Mouse (Mus musculus) stomach, embryonic 15.5 days (tissue): ENCODE results near the gene Rnf114. TPM values are rescaled to one million over a fixed set of nuclear protein-coding genes. Genes with fewer than 3 reads are reported as not detected.

Experiments used
- ATAC-seq: fragments of 200-750 bp; cut with Nextera tagmentation; 2 replicates; pipeline ENCODE4 v1.8.0; 2017; ENCODE audit warnings: low read depth, moderate number of reproducible peaks, moderate TSS enrichment; ENCODE audit not compliant: insufficient read depth, low FRiP score
- H3K27ac ChIP-seq: fragments of 300-500 bp; sonication (generic); 2 replicates; pipeline ENCODE4 v1.5.1; 2015; ENCODE audit warnings: mild to moderate bottlenecking, inconsistent platforms
- H3K27me3 ChIP-seq: fragments of 300-500 bp; sonication (generic); replicated peaks from 2 replicates; pipeline ENCODE4 v1.6.1; 2015; ENCODE audit warnings: inconsistent platforms
- H3K36me3 ChIP-seq: fragments of 300-500 bp; sonication (generic); 2 replicates; pipeline ENCODE4 v1.6.1; 2015; ENCODE audit warnings: inconsistent platforms
- H3K4me1 ChIP-seq: fragments of 300-500 bp; sonication (generic); 2 replicates; pipeline ENCODE4 v1.6.1; 2015; ENCODE audit warnings: inconsistent platforms
- H3K4me2 ChIP-seq: fragments of 300-500 bp; sonication (generic); 2 replicates; pipeline ENCODE4 v1.6.1; 2015; ENCODE audit warnings: mild to moderate bottlenecking, inconsistent platforms
- H3K4me3 ChIP-seq: fragments of 300-500 bp; sonication (generic); replicated peaks from 2 replicates; pipeline ENCODE4 v1.5.1; 2015; ENCODE audit warnings: inconsistent platforms
- H3K9ac ChIP-seq: fragments of 300-500 bp; sonication (generic); 2 replicates; pipeline ENCODE4 v1.6.1; 2015; ENCODE audit warnings: inconsistent platforms
- H3K9me3 ChIP-seq: fragments of 300-500 bp; sonication (generic); 2 replicates; pipeline ENCODE4 v1.6.1; 2016; ENCODE audit warnings: inconsistent platforms
- WGBS: fragments of 180-500 bp; shearing (Covaris S2); methylation state at CpG from one replicate; pipeline ENCODE4 v1.1.7; 2015; 5-methylcytosine and 5-hydroxymethylcytosine counted together
- polyA plus RNA-seq: library from polyadenylated mRNA; unstranded; fragments of >200 nt; fragmentation: Nextera tagmentation; extraction: Ambion mirVana; gene quantifications from 2 replicates; pipeline ENCODE4 v1.2.1, GENCODE M21; 2015

The Rnf114 gene
- polyA plus RNA-seq, 1 experiment from 2014 or later: 71.9 TPM

DNA sequence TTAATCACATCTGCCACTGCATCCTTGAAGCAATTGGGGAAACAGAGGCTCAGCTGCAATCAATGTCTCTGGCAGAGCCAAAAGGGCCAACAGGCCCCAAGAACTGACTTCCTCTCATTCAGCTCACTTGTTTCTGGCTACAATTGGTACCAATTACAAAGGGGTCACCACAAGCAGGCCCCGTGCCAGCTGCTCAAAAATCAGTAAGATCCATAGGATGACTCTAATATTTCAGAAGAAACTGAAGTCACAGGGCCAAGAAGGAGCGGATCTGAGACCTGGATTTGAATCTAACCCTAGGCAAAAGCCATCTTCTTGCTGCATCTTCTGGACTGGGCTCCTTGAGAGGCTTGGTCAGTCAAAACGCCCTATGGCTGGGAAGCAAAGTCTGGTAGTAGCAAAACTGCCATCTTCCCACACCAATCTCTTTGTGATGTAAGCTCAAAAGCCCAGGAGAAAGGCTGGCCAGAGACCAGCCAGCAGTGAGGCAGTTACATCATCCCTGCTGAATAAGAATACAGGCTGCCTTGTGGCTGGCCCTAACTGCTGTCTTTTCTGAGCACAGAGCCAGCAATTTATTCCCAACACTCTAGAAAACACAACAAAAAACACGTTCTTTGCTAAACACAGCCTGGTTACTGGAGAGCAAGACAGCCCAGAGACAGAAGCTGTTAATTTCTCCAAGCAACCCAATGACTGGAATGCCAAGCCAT, 1.5 kb upstream of the Rnf114 start:
- Histone ChIP-seq H3K27ac (no peak overlapping the region), H3K27me3 (no peaks in the 10 kb centered on the region), H3K9me3 (no peaks in the 10 kb centered on the region), H3K36me3 (no peaks in the 10 kb centered on the region), H3K4me2 (peak overlapping the region; percentile 82), H3K9ac (no peak overlapping the region), H3K4me1 (peaks cover 17% of the 10 kb centered on the region), H3K4me3 (peak overlapping the region; percentile 99; the same call in 1 of the 2 replicates)
- 75% methylated on average over 4 of the region's 4 CpGs for WGBS
- ATAC-seq: no peak

DNA sequence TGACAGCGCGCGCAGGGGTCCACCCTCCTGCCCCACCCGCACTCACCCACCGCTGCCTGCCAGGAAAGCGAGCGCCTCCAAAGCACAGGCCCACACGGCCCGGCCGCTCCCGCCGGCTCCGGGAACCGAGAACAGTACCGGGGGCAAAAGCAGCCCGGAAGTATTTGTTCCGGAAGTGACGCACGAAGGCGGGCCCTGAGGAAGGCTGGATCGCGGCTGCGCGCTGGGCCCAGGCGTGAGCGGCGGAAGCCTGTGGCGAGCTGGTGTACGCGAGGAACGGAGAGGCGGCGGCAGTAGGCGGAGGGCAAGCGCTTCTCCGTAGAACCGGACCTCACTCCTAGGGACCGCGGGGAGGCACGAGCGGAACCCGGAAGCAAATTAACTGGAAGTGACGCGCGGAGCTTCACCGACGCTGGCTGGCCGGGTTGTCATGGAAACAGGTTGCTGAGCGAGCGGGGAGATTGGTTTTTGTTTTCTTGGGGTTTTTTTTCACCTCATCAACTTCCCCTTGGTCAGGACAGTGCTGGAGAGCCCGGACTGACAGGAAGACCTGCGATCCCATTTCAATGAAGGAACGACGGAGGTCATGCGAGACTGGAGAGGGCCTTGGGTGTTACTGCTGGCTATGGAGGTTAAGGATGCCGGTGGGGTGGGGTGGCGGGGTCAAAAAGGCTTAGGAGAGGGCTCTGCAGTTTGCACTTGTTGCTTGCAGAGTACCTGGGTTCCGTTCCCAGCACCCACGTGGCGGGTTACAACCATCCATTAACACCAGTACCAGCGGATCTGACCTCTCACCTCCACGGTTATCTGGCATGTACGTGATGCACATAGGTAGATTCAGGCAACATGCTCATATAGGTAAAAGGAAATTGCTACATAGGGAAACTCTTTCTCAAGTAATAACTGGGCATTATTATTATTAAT, 530 bp downstream of the Rnf114 start, which contains the start of gene Spata2:
Gene Spata2 (minus strand): TSS at position 175 of the 924 bp plus-strand sequence.
- peak within 1 kb of the TSS; percentile 96 for H3K27ac ChIP-seq
- ATAC-seq: peak; percentile 89
- no peaks in the 10 kb centered on the region for H3K9me3 ChIP-seq
- H3K36me3 ChIP-seq: no peaks in the 10 kb centered on the region
- peak within 1 kb of the TSS; percentile 99 for H3K4me3 ChIP-seq
- 1% methylated on average over 63 of the region's 63 CpGs for WGBS
- H3K4me1 ChIP-seq: peaks cover 10% of the 10 kb centered on the region
- H3K27me3 ChIP-seq: no peaks in the 10 kb centered on the region
- H3K9ac ChIP-seq: peak within 1 kb of the TSS; percentile 92
- H3K4me2 ChIP-seq: peak within 1 kb of the TSS; percentile 82

DNA sequence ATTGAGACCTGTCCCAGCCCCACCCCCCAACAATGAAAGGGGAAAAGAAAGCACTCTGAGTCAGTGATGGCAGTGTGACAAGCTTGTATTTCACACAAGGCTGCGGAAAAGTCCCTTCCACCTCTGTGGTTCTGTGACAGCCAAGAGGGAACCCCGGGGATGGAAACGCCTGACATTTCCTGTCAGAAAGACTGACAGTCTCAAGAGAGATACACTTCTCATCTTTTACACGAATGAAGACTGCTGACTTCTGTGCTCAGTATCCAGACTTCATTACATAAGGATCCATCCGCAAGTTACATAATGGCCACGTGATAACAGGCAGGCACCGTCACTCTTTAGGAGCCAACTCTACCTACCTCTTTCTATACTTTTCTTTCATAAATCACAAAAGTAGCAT, 4.0 kb downstream of the Rnf114 start:
- H3K27me3 ChIP-seq: no peaks in the 10 kb centered on the region
- H3K4me2 ChIP-seq: no peak overlapping the region
- no peaks in the 10 kb centered on the region for H3K9me3 ChIP-seq
- no peaks in the 10 kb centered on the region for H3K36me3 ChIP-seq
- H3K4me1 ChIP-seq: peaks cover 8% of the 10 kb centered on the region
- no peak overlapping the region for H3K4me3 ChIP-seq
- no peak overlapping the region for H3K27ac ChIP-seq
- WGBS: 74% methylated on average over 7 of the region's 7 CpGs
- no peak overlapping the region for H3K9ac ChIP-seq
- ATAC-seq: no peak

DNA sequence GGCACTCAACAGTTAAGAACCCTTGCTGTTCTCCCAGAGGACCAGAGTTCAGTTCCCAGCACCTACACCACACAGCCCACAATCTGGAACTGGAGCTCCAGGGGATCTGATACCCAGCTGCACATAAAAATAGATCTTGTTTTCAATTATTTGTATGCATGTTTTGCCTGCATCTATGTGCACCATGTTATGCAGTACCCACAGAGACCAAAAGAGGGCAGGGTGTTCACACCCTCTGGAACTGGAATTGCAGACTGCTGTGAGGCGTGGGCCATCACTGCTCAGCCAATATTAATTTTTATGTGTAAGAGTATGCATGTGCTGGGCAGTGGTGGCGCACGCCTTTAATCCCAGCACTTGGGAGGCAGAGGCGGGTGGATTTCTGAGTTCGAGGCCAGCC, 4.8 kb downstream of the Rnf114 start:
- Histone ChIP-seq H3K27me3 (no peaks in the 10 kb centered on the region), H3K27ac (no peak overlapping the region), H3K36me3 (no peaks in the 10 kb centered on the region), H3K9me3 (no peaks in the 10 kb centered on the region), H3K9ac (no peak overlapping the region), H3K4me1 (0 out of 2 replicates have a peak, but pooled peaks cover 2% of the 10 kb centered on the region), H3K4me2 (no peak overlapping the region), H3K4me3 (no peak overlapping the region)
- ATAC-seq: no peak
- WGBS: 81% methylated on average over 5 of the region's 5 CpGs

DNA sequence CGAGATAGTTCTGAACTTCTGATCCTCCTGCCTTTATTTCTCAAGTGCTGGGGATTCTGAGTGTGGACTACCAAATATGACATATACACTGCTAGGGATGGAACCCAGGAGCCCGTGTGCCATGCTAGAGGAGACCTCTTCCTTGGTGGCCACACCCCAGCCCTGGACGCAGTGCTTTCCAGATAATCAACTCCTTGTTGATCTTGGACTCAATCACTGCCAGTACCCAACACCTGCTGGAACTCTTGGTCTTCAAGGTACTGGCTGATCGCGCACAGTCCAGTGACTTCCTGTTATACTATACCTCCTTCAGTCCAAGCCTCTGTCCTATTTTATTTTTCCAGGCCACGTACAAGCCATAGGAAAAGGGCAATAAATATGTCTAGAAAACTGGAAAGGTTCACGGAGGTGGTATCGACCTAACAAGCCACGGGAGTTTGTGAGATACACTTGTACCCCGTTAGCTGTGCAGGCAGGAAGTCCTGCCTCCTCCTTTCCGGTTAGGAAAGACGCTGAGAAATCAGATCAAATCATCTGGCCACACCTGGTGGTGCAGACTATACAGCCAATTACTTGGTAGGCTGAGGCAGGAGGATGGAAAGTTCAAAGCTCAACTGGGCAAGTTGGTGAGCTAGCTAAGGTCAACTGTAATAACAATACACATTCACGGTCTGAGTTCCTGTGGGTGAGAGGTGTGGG, 10.3 kb downstream of the Rnf114 start:
- no peak overlapping the region for H3K9ac ChIP-seq
- peak overlapping the region; percentile 80; the same call in 1 of the 2 replicates for H3K27ac ChIP-seq

DNA sequence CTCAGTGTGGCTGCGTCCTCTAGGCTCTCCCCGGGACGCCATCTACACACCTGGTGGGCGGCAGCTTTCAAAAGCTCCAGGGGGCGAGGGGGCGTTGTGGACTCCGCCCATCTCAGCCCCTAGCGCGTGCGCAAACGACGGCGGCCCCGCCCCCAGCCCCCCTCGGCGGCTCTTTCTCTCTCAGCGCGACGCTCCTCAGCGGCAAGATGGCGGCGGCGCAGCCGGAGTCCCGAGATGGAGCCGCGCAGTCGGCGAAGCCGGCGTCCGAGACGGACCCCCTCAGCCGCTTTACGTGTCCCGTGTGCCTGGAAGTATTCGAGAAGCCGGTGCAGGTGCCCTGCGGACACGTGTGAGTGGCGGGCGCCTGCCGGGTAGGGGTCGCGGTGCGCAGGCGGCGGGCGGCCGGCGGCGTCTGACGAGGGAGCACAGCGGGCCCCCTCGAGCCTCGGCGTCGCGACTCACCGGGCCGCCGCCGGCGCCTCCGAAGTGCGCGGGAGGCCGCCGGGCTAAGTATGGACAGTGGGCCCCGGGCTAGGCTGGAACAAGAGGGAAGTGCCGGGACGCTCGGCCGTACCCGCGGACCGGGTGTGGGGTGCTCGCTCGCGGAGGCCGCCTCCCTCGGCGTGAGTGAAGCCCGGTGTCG, 10.9 kb downstream of the Rnf114 start:
- ATAC-seq: peak; percentile 86
- Histone ChIP-seq H3K9me3 (no peaks in the 10 kb centered on the region), H3K36me3 (peaks cover 11% of the 10 kb centered on the region), H3K4me3 (peak overlapping the region; percentile 98), H3K27me3 (no peaks in the 10 kb centered on the region), H3K9ac (peak overlapping the region; percentile 92), H3K4me2 (peak overlapping the region; percentile 92), H3K4me1 (peaks cover 20% of the 10 kb centered on the region), H3K27ac (peak overlapping the region; percentile 80)
- WGBS: under 1% methylated on average over 71 of the region's 85 CpGs

More for the DNA sequence above, 10.3 kb downstream of the Rnf114 start:
- Histone ChIP-seq H3K4me2 (peak overlapping the region; percentile 92), H3K4me1 (peaks cover 20% of the 10 kb centered on the region), H3K36me3 (peaks cover 10% of the 10 kb centered on the region), H3K9me3 (no peaks in the 10 kb centered on the region), H3K4me3 (peak overlapping the region; percentile 98), H3K27me3 (no peaks in the 10 kb centered on the region)
- WGBS: 41% methylated on average over 13 of the region's 13 CpGs
- peak; percentile 40; the same call in 1 of the 2 replicates for ATAC-seq

DNA sequence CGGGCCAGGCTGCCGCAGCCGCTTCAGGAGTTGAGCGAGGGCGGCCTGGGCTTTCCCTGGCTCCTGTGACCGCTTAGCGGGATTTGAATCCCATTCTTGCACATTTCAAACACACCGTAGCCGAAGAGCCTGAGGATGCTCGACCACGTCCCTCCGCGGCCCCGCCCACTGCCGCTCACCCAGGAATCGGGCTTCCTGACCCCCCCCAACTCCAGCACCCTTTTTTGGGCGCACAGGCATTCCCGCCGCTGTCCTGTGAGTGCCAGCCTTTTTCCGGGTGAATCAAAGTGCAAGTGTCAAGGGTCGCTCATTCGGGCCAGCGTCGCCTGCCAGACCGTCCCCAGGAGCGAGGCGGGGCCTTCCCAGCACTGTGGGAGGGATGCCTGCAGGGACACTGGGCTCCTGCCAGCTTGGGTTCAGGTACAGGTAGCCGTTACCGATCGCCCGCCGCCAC, 11.5 kb downstream of the Rnf114 start:
- peak overlapping the region; percentile 80 for H3K27ac ChIP-seq
- H3K4me3 ChIP-seq: peak overlapping the region; percentile 98
- WGBS: under 1% methylated on average over 32 of the region's 32 CpGs
- peaks cover 20% of the 10 kb centered on the region for H3K4me1 ChIP-seq
- no peaks in the 10 kb centered on the region for H3K27me3 ChIP-seq
- no peaks in the 10 kb centered on the region for H3K9me3 ChIP-seq
- peaks cover 16% of the 10 kb centered on the region for H3K36me3 ChIP-seq
- 0 out of 2 replicates have a peak, but pooled peaks have one; percentile 12 for ATAC-seq
- H3K9ac ChIP-seq: peak overlapping the region; percentile 92
- peak overlapping the region; percentile 92 for H3K4me2 ChIP-seq

DNA sequence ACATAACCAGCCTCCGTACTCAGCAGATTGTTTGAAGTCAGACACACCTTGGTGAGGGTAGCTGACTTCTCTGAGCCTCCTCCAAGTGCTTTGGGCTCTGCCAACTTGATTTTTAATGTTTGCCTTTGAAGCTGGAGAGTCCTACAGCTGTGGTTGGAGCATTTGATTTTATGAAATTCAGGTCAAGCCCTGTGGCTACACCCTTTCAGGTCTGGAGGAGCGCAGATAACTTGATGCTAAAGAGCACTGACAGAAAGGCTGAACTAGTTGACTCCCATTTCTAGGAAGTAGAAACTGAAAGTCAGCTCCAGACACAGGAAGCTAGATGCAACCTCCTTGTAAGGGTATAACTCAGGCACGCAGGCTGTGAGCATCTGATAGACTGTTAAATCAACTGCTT, 12.7 kb downstream of the Rnf114 start:
- Histone ChIP-seq H3K9ac (no peak overlapping the region), H3K27ac (0 out of 2 replicates have a peak overlapping the region, but pooled peaks have one; percentile 16), H3K4me2 (peak overlapping the region; percentile 92; the same call in 1 of the 2 replicates), H3K36me3 (peaks cover 24% of the 10 kb centered on the region), H3K27me3 (no peaks in the 10 kb centered on the region), H3K9me3 (no peaks in the 10 kb centered on the region), H3K4me1 (peaks cover 20% of the 10 kb centered on the region), H3K4me3 (peak overlapping the region; percentile 98)
- 63% methylated on average over 3 of the region's 3 CpGs for WGBS
- ATAC-seq: no peak

DNA sequence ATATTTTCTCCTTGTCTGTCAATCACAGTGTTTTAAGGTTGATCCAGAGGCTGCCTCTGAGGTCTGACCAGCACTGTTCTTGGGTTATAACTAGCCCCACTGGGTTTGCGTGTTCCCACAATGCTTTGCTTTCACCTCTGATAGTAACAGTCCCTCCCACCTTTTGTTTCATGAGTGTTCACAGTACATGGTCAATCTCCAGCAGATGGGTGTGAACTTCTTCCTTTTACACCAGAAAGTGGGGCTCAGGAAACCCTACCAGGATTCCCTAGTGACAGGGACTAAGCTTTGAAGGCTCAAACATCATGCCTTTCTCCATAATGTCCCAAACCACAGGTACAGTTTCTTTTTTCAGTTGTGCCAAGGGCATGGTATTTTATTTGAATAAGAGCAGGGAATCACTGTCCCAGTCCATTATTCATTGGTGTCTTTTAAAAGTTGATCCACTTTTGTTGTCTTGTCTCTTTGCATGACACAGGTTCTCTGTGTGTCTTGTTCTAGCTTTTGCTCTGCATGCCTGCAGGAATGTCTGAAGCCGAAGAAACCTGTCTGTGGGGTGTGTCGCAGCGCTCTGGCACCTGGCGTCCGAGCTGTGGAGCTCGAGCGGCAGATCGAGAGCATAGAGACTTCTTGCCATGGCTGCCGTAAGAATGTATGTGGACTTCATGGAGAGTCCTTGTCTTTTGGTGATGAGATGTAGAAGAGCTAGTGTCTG, 14.3 kb downstream of the Rnf114 start:
- H3K4me3 ChIP-seq: no peak overlapping the region
- H3K27ac ChIP-seq: no peak overlapping the region
- 91% methylated on average over 10 of the region's 10 CpGs for WGBS
- peaks cover 32% of the 10 kb centered on the region for H3K36me3 ChIP-seq
- no peaks in the 10 kb centered on the region for H3K27me3 ChIP-seq
- peaks cover 20% of the 10 kb centered on the region for H3K4me1 ChIP-seq
- H3K9me3 ChIP-seq: no peaks in the 10 kb centered on the region
- ATAC-seq: no peak
- H3K9ac ChIP-seq: no peak overlapping the region
- no peak overlapping the region for H3K4me2 ChIP-seq

DNA sequence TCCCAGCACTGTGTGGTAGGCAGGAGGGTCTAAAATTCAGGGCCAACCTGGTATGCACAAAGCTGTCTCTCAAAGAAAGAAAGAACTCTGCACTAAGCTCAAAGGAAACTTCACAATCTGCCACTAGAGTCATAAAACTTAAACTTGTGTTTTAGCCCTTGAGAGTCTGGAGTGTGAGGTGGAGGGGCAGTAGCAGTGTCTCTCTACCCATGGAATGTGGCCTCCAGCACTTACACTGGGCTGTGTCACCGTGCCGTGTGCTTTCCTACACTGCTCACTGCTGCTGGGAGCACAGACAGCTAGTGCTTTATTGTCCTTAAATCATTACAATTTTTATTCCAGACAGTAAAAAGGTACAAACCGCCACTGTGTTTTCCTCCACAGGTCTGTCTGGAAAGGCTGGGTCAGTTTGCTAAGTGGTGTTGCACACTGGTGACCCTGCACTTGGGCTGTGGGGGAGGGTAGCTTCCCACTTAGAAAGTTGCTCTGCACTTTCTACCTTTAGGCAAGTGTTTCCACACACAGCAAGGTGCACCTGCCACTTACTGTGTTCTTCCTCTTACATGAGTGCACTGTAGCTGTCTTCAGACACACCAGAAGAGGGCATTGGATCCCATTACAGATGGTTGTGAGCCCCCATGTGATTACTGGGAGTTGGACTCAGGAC, 15.4 kb downstream of the Rnf114 start:
- H3K9ac ChIP-seq: no peak overlapping the region
- H3K4me2 ChIP-seq: no peak overlapping the region
- H3K27ac ChIP-seq: no peak overlapping the region
- peaks cover 43% of the 10 kb centered on the region for H3K36me3 ChIP-seq
- H3K9me3 ChIP-seq: no peaks in the 10 kb centered on the region
- ATAC-seq: no peak
- WGBS: 87% methylated on average over 3 of the region's 3 CpGs
- peaks cover 20% of the 10 kb centered on the region for H3K4me1 ChIP-seq
- no peaks in the 10 kb centered on the region for H3K27me3 ChIP-seq
- H3K4me3 ChIP-seq: no peak overlapping the region
